Mouse (Mus musculus): ENCODE results near the gene Arrdc5.

- TF ChIP-seq POLR2A (IDR thresholded peaks at IDR 0.05; ENCODE audit: borderline replicate concordance, control insufficient read depth, low read depth, low read length) (no peak), CTCF (IDR thresholded peaks at IDR 0.05; ENCODE audit: control insufficient read depth, insufficient read depth, low read length) (no peak)
These were observed 26.1 kb downstream of the Arrdc5 start for GRCm38 (mm10) chr17:56273986-56274385.

Data from bone marrow, adult 2 months (tissue).